Mouse (Mus musculus) layer of hippocampus, adult 18-20 months (tissue): Measurements from ENCODE around the gene Cdkal1. TPM values are rescaled to one million over a fixed set of nuclear protein-coding genes. Genes with fewer than 3 reads are reported as not detected.

Experiments used
- total RNA-seq, 2 experiments: library from RNA; stranded (reverse); gene quantifications; 2 replicates each; pipeline ENCODE4 v1.2.3; 2021

The Cdkal1 gene
- total RNA-seq, 2 experiments from 2014 or later, result 26.0 to 26.3 TPM

Other genes with a start within 250 kb of the Cdkal1 start
- gene E2f3, start 130.4 kb upstream of the Cdkal1 start, total RNA-seq, result 10 to 100 TPM; 22.6 to 25.0 TPM